Mouse (Mus musculus) liver, embryonic 15.5 days (tissue): ENCODE results near the gene Deaf1. TPM values are rescaled to one million over a fixed set of nuclear protein-coding genes. Genes with fewer than 3 reads are reported as not detected.
A peak's percentile ranks its signal among the peaks of the same experiment; 100 is the strongest.

ENCODE experiments used
- ATAC-seq: fragments of 200-750 bp; cut with Nextera tagmentation; 2 replicates; pipeline ENCODE4 v1.8.0; 2017; ENCODE audit warnings: moderate number of reproducible peaks, mild to moderate bottlenecking, moderate library complexity; ENCODE audit not compliant: insufficient read depth
- H3K27ac ChIP-seq: fragments of 300-500 bp; sonication (generic); replicated peaks from 2 replicates; pipeline ENCODE4 v1.5.1; 2015; ENCODE audit warnings: mild to moderate bottlenecking, inconsistent platforms
- H3K27me3 ChIP-seq: fragments of 300-500 bp; sonication (generic); 2 replicates; pipeline ENCODE4 v1.6.1; 2015; ENCODE audit warnings: mild to moderate bottlenecking, inconsistent platforms
- H3K36me3 ChIP-seq: fragments of 300-500 bp; sonication (generic); replicated peaks from 2 replicates; pipeline ENCODE4 v1.6.1; 2015; ENCODE audit warnings: moderate library complexity, mild to moderate bottlenecking, inconsistent platforms
- H3K4me1 ChIP-seq: fragments of 300-500 bp; sonication (generic); replicated peaks from 2 replicates; pipeline ENCODE4 v1.6.1; 2015; ENCODE audit warnings: inconsistent platforms
- H3K4me2 ChIP-seq: fragments of 300-500 bp; sonication (generic); 2 replicates; pipeline ENCODE4 v1.6.1; 2015; ENCODE audit warnings: moderate library complexity, mild to moderate bottlenecking, inconsistent platforms
- H3K4me3 ChIP-seq: fragments of 300-500 bp; sonication (generic); replicated peaks from 2 replicates; pipeline ENCODE4 v1.5.1; 2015; ENCODE audit warnings: mild to moderate bottlenecking, inconsistent platforms
- H3K9ac ChIP-seq: fragments of 300-500 bp; sonication (generic); 2 replicates; pipeline ENCODE4 v1.6.1; 2015; ENCODE audit warnings: moderate library complexity, mild to moderate bottlenecking, inconsistent platforms
- H3K9me3 ChIP-seq: fragments of 300-500 bp; sonication (generic); replicated peaks from 2 replicates; pipeline ENCODE4 v1.6.1; 2016; ENCODE audit warnings: inconsistent platforms
- WGBS: fragments of 180-500 bp; shearing (Covaris S2); methylation state at CpG from one replicate; pipeline ENCODE4 v1.1.7; 2015; ENCODE audit warnings: mixed read lengths; ENCODE audit not compliant: insufficient replicate concordance; 5-methylcytosine and 5-hydroxymethylcytosine counted together
- polyA plus RNA-seq: library from polyadenylated mRNA; unstranded; fragments of >200 nt; fragmentation: Nextera tagmentation; extraction: Ambion mirVana; gene quantifications from 2 replicates; pipeline ENCODE4 v1.2.1, GENCODE M21; 2015

Deaf1 gene
- polyA plus RNA-seq, 1 experiment from 2014 or later = 13.4 TPM

DNA sequence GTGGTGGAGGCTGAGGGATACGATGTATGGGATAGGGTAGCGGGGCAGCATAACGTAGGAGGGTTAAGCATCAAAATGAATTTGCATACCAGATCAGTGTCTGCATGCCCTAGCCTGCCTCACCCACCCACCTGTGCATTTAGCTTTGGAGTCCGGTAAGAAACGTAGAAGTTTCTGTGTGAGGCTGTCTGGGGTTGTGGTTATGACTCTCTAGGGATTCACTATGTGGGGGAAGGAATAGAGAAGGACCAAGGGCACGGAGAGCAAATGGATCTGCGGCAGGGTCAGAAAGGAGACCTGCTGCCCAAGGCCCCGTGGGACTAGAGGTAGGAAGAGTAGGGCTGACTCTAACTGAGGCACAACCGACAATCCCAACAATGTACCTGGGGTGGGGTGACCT lies 52.1 kb downstream of the Deaf1 start:
- H3K9ac ChIP-seq = no peak overlapping the region
- peaks cover 75% of the 10 kb centered on the region for H3K27me3 ChIP-seq
- H3K27ac ChIP-seq = no peak overlapping the region
- WGBS = 75% methylated on average over 9 of the region's 9 CpGs
- H3K9me3 ChIP-seq = no peaks in the 10 kb centered on the region
- no peak overlapping the region for H3K4me2 ChIP-seq
- H3K36me3 ChIP-seq = no peaks in the 10 kb centered on the region
- no peak for ATAC-seq
- H3K4me1 ChIP-seq = peaks cover 6% of the 10 kb centered on the region
- H3K4me3 ChIP-seq = no peak overlapping the region

DNA sequence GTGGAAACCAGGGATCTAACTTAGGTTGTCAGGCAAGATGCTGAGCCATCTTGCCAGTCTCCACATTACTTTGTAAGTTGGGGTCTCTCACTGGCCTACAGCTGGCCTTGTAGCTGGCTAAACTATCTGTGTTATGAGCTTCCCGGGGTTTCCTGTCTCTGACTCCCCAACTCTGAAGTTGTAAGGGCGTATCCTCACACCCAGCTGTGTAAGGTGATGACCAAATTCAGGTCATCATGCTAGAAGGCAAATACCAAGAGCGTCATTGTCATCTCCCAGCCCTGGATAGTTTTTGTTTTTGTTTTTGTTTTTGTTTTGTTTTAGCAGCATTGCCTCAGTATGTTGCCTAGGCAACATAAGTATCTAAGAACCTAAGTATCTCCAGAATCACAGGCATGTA lies 56.9 kb downstream of the Deaf1 start:
- H3K9me3 ChIP-seq = no peaks in the 10 kb centered on the region
- H3K27me3 ChIP-seq = peaks cover 53% of the 10 kb centered on the region
- peaks cover 13% of the 10 kb centered on the region for H3K4me1 ChIP-seq
- no peaks in the 10 kb centered on the region for H3K36me3 ChIP-seq
- WGBS = 59% methylated on average over 3 of the region's 3 CpGs
- no peak overlapping the region for H3K4me2 ChIP-seq
- H3K9ac ChIP-seq = no peak overlapping the region
- H3K4me3 ChIP-seq = no peak overlapping the region
- ATAC-seq = no peak
- H3K27ac ChIP-seq = no peak overlapping the region

DNA sequence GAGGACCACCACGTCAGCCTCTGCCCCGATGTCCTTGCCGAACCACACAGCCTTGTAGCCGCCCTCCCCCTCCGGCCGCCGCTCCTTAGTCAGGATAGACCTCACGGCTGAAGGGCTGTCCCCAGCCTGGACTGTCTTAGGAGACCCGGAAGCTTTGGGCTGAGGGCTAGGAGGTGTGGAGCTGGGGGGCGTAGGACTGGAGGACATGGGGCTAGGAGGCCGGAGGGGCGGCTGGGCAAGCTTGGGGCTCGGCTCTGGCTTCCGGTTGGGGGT lies 58.3 kb downstream of the Deaf1 start:
- Histone ChIP-seq H3K9ac (no peak overlapping the region), H3K4me1 (peaks cover 26% of the 10 kb centered on the region), H3K9me3 (no peaks in the 10 kb centered on the region), H3K27me3 (peaks cover 43% of the 10 kb centered on the region), H3K4me3 (peak overlapping the region; percentile 24), H3K4me2 (peak overlapping the region; percentile 58), H3K36me3 (0 out of 2 replicates have a peak, but pooled peaks cover 5% of the 10 kb centered on the region), H3K27ac (no peak overlapping the region; the same call in 1 of the 2 replicates)
- WGBS = 45% methylated on average over 14 of the region's 14 CpGs
- no peak for ATAC-seq

DNA sequence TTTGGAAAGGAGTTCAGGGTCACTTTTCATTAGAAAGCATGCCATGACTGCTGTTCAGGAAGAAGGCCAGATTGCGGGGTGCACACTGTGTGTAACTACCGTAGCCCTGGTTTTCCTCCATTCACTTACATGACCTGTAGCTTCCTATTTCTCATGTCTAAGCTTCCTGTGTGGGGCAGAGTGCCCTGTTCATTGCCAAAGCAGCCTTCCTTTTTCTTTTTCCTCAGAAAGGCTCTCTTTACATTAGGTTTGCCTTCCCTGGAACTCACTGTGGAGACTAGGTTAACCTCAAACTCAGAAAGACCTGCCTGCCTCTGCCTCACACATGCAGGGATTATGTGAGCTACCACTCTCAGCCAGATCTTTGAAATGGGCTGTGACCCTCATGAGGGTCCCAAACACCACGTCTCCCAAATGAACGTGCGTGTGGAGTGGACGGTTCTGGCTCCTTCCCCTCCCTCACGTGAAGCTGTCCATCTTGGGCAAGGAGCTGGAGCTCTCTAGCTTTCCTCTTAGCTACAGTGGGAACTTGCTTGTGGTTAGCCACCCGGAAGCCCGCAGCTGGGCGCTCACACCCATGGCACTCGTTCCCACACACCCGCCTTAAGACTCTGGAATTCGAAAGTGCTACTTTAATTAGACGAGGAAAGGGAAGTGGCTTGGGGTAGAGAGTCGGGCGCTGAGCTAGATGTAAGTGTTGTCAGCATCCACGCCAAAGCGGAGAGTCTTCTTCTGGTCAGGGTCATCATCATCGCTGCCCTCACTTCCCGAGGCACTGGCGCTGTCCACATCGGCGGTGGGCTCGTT lies 58.8 kb downstream of the Deaf1 start:
- Histone ChIP-seq H3K9ac (no peak overlapping the region), H3K36me3 (peaks cover 10% of the 10 kb centered on the region), H3K9me3 (no peaks in the 10 kb centered on the region), H3K27me3 (peaks cover 37% of the 10 kb centered on the region), H3K4me1 (peaks cover 26% of the 10 kb centered on the region), H3K4me2 (peak overlapping the region; percentile 58), H3K27ac (peak overlapping the region; percentile 61), H3K4me3 (peak overlapping the region; percentile 24)
- no peak for ATAC-seq
- 25% methylated on average over 24 of the region's 24 CpGs for WGBS

DNA sequence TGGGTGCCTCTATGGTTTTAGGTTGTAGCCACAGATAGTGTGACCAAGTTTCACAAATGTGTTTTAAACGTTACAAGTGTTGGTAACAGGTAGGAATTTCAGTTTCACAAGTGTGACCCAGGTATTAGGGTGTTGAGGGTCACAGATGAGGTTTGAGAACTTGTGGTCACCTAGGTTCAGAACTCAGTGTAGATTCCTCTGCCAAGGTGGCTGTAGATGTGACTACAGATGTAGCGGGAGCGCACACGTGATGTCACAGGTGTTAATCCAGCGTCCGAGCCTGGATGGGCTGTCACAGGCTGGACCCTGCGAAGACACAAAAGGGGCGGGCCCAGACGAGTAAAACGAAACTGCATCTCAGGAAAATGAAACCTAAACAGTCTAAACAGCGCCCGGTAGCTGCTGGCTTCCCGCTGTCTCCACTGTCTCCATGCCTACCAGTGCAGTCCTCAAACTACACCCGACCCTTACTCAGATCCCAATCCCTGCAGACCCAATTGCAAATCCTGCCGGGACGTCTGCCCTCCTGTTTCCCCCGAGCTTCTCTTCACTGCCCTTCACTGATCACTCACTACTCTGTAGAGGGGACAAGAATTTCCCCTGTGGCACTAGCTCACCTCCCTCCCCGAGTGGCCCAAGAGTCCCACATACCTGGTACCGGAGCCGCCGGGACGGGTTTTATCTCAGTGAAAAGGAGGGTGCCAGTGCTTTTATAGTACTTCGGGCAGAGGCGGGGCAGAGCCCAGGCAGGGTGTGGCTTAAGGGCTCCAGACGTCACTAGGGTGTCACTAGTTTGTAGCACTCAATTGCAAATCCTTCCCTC lies 61.5 kb downstream of the Deaf1 start, which contains the start of gene Irf7:
TSS of gene Irf7 (minus strand) at position 743 of the 823 bp plus-strand sequence.
- peak within 1 kb of the TSS; percentile 71 for H3K4me3 ChIP-seq
- peaks cover 38% of the 10 kb centered on the region for H3K36me3 ChIP-seq
- peak within 1 kb of the TSS; percentile 39 for H3K27ac ChIP-seq
- H3K9me3 ChIP-seq = no peaks in the 10 kb centered on the region
- peaks cover 17% of the 10 kb centered on the region for H3K27me3 ChIP-seq
- peak; percentile 80 for ATAC-seq
- H3K9ac ChIP-seq = peak within 1 kb of the TSS; percentile 68
- peaks cover 26% of the 10 kb centered on the region for H3K4me1 ChIP-seq
- H3K4me2 ChIP-seq = peak within 1 kb of the TSS; percentile 79
- WGBS = 2% methylated on average over 25 of the region's 25 CpGs

DNA sequence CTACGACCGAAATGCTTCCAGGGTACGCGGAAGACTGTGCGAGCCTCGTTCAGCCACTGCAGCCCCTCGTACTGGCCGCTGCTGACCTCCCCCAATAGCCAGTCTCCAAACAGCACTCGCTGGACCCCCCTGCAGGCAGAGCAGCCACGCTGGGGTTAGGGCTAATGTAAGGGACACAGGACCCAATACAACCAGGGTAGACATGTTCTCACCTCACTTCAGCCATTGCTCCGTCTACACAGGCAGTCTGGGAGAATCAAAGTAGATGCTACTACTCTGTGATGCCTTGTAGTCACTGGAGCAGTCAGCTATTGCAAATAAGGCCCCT lies 62.1 kb downstream of the Deaf1 start:
- Histone ChIP-seq H3K4me3 (peak overlapping the region; percentile 71), H3K4me1 (peaks cover 26% of the 10 kb centered on the region), H3K9me3 (no peaks in the 10 kb centered on the region), H3K27me3 (peaks cover 17% of the 10 kb centered on the region), H3K36me3 (peaks cover 43% of the 10 kb centered on the region), H3K4me2 (peak overlapping the region; percentile 79), H3K27ac (peak overlapping the region; percentile 39; the same call in 1 of the 2 replicates), H3K9ac (peak overlapping the region; percentile 68)
- no peak for ATAC-seq
- WGBS = 41% methylated on average over 11 of the region's 11 CpGs

DNA sequence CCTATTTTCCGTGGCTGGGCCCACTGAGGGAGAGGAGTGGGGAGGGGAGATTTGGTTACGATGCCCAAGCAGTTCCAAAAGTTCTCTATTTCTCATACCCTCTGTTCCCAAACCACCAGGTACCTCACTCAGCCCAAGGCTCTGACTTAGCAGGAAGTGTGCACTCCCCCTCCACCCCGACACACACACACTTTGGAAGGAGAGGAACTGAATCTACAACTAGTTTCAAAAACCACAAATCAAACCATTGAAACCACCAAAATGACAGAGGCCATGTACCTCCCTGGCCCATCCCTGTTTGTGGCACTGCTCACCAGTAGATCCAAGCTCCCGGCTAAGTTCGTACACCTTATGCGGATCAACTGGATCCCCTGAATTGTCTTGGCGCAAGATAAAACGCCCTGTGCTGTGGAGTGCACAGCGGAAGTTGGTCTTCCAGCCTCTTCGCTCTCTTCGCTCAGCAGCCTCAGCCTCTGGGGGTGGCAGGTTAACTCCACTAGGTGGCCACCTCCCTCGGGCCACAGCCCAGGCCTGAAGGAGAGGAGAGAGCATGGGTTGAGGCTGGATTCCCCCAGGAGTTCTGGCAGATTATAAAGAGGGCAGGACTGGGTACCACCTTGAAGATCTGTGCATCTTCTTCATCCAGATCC lies 62.6 kb downstream of the Deaf1 start:
- H3K4me3 ChIP-seq = peak overlapping the region; percentile 71
- H3K36me3 ChIP-seq = peaks cover 48% of the 10 kb centered on the region
- H3K27ac ChIP-seq = 0 out of 2 replicates have a peak overlapping the region, but pooled peaks have one; percentile 56
- peak overlapping the region; percentile 79 for H3K4me2 ChIP-seq
- no peaks in the 10 kb centered on the region for H3K9me3 ChIP-seq
- peaks cover 13% of the 10 kb centered on the region for H3K27me3 ChIP-seq
- H3K9ac ChIP-seq = 0 out of 2 replicates have a peak overlapping the region, but pooled peaks have one; percentile 68
- WGBS = 14% methylated on average over 12 of the region's 12 CpGs
- ATAC-seq = peak; percentile 30; the same call in 1 of the 2 replicates
- peaks cover 26% of the 10 kb centered on the region for H3K4me1 ChIP-seq

DNA sequence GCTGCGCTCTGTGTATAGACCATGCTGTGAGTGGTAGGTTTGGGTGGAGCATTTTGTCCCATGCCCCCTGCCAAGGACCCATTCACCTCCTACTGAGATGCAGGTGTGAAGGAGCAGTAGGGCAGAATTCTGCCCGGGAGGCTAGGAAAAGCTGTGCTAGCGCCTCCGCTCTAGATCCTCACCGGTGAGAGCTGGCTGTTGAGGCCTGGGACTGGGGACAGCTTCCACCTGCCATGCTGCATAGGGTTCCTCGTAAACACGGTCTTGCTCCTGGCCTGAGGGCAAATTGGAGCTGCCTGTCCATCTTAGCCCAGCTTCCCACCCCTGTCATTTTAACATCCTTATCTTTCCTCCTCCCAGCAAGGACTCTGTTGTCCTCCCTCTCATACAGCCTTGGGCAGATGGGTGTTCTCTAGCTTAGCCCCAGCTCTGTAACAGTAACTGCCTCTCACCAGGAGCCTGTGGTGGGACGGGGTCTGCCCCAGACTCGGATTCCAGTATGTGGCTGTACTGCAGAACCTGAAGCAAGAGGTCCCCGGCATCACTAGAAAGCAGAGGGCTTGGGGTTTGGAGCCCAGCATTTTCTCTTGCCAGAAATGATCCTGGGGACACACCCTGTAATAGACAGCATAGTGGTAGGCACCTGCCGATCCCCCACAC lies 63.3 kb downstream of the Deaf1 start:
- Histone ChIP-seq H3K36me3 (peaks cover 55% of the 10 kb centered on the region), H3K9ac (no peak overlapping the region), H3K4me3 (0 out of 2 replicates have a peak overlapping the region, but pooled peaks have one; percentile 71), H3K27ac (no peak overlapping the region), H3K4me1 (peaks cover 22% of the 10 kb centered on the region), H3K4me2 (peak overlapping the region; percentile 79), H3K9me3 (no peaks in the 10 kb centered on the region), H3K27me3 (peaks cover 6% of the 10 kb centered on the region)
- 78% methylated on average over 11 of the region's 11 CpGs for WGBS
- no peak for ATAC-seq

DNA sequence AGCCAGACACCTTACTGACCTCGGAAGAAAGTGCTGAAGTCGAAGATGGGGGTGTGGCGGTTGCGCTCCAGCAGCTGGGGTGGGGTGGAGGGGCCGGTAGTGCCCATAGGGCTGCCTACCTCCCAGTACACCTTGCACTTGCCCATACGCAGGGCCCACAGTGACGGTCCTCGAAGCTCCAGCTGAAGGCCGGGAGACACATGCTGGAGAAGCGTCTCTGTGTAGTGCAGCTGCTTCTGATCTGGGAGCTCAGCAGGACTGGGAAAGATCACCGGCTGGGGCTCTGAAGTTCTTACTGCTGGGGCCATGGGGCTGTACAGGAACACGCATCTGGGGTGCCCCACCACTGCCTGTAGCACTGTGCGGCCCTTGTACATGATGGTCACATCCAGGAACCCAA lies 63.9 kb downstream of the Deaf1 start:
- peaks cover 20% of the 10 kb centered on the region for H3K4me1 ChIP-seq
- WGBS = 91% methylated on average over 13 of the region's 13 CpGs
- no peak overlapping the region for H3K27ac ChIP-seq
- H3K4me2 ChIP-seq = no peak overlapping the region
- H3K9ac ChIP-seq = no peak overlapping the region
- no peaks in the 10 kb centered on the region for H3K9me3 ChIP-seq
- no peak for ATAC-seq
- peaks cover 61% of the 10 kb centered on the region for H3K36me3 ChIP-seq
- no peak overlapping the region for H3K4me3 ChIP-seq
- H3K27me3 ChIP-seq = peaks cover under 1% of the 10 kb centered on the region; the same call in 1 of the 2 replicates

DNA sequence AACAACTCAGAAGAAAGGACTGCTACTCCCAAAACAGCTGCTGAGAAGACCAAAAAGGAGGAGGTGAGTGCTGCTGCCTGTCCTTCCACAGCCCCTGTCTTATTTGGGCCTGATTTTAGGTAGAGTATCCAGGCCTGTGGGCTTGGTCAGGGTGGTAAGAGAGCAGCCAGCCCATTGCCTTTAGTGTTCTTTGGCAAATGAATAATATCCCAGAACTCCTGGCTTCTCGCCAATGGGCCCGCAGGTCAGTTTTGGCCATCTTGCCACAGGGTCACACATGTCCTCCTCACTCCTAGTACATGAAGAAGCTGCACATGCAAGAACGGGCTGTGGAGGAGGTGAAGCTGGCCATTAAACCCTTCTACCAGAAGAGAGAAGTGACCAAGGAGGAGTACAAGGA lies 66.0 kb downstream of the Deaf1 start:
- Histone ChIP-seq H3K9ac (no peak overlapping the region), H3K27me3 (no peaks in the 10 kb centered on the region), H3K4me3 (no peak overlapping the region), H3K9me3 (no peaks in the 10 kb centered on the region), H3K36me3 (peaks cover 82% of the 10 kb centered on the region), H3K4me2 (no peak overlapping the region), H3K4me1 (peaks cover 17% of the 10 kb centered on the region), H3K27ac (no peak overlapping the region)
- ATAC-seq = no peak
- whole genome bisulfite sequencing = 83% methylated on average over 3 of the region's 3 CpGs
